Mouse (Mus musculus): ENCODE measurements around the gene Tbx18.

Gene Tbx18

GRCm38 (mm10) chr9:87730961-87731535 lies at the start of gene Tbx18:
Tbx18 (minus strand) TSS chr9:87731260.
- DNase-seq (ENCODE audit: low spot score in 2 of 2) = no peak

- no peak for DNase-seq (ENCODE audit: low spot score in 2 of 2)
Observed at GRCm38 (mm10) chr9:87773951-87774350, 42.9 kb upstream of the Tbx18 start.

DNA sequence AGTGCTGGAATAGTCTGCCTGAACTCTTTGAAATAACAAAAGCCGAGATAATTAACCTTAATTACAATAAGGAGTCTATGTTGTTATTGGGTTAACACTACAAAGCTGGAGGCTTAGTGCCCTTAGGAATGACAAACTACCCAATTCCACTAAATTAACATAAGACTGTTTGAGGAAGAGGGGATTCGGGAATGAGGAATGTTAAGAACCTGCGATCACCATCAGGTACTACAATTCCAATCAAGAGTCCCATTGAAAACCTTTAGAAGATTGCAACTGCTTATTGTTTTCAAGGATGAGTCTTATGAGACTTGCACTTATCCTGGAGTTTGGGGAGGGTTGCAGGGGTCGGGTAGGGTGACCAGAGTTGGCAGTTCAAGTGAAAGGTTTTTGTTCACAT lies 24.6 kb upstream of the Tbx18 start:
- no peak for DNase-seq (ENCODE audit: low spot score in 2 of 2)

DNA sequence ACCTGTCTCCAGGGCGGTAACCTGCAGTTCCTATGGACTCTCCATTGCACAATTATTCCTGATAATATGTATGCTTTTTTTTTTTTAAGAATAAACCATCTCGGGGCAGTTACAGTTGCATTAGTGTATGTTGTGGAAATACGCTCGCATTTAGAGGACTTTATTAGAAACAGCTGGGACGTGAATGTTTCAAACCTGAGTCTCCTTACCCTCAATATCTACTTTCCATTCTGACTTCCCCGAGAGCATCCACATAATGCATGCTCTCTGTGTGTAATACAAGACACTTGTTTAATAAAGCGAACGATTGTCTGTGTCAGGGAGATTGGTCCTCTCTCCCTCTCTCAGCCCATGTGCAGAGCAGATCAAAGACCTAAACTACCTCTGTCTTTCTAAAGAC lies 10.5 kb upstream of the Tbx18 start:
- DNase-seq (ENCODE audit: low spot score in 2 of 2) = no peak

DNA sequence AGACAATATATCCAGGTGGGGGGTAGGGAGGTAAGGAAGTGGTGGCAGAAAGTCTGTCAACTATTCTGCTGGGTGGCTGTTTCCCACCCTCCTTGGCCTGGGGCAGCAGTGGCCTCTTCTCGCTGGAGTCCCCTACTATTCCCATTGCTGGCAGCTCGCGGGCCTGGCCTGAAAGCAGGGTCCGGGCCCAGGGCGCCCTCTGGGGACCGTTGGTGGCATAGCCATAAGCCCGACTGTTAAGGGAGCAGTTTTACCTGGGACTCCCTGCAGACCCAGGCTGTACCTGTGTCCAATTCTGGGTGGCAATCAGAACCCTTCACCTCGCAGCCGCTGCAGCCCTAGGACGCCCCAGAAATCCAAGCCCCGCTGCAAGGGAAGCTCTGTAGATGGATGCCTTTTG lies 9.6 kb upstream of the Tbx18 start:
- peak in 1 of 2 experiments; percentile 68 for DNase-seq (ENCODE audit: low spot score in 2 of 2)

GRCm38 (mm10) chr9:87740241-87740645 lies 9.2 kb upstream of the Tbx18 start:
- no peak for DNase-seq (ENCODE audit: low spot score in 2 of 2)

DNA sequence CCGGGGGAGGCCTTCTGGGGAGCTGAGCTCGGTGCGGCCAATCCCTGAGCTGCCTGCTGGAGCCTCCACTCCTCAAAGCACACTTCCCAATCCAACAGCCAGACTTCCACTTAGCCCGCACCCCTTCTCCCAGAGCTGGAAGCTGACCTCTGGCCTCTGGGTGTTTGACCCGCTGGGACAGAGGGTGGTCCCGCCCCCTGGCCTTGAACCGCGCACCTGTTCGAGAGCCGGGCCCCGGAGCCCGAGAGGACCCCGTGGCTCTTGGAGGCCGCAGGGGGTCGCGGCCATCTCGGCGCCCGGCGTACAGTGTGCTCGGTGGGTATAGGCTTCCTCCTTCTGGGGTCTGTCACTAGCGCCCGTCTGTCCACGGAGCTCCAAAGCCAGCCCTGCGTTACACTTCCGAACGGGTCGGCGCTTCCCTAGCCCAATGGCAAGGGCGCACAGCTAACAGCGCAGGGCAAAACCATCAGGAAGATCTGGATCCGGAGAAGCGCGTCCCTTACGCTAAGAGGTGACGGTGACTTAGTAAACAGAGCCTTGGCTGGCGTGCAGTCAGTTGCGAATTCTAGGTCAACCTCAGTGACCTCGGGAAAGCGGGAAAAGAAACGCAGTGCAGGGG lies 8.6 kb upstream of the Tbx18 start:
- no peak for DNase-seq (ENCODE audit: low spot score in 2 of 2)

DNA sequence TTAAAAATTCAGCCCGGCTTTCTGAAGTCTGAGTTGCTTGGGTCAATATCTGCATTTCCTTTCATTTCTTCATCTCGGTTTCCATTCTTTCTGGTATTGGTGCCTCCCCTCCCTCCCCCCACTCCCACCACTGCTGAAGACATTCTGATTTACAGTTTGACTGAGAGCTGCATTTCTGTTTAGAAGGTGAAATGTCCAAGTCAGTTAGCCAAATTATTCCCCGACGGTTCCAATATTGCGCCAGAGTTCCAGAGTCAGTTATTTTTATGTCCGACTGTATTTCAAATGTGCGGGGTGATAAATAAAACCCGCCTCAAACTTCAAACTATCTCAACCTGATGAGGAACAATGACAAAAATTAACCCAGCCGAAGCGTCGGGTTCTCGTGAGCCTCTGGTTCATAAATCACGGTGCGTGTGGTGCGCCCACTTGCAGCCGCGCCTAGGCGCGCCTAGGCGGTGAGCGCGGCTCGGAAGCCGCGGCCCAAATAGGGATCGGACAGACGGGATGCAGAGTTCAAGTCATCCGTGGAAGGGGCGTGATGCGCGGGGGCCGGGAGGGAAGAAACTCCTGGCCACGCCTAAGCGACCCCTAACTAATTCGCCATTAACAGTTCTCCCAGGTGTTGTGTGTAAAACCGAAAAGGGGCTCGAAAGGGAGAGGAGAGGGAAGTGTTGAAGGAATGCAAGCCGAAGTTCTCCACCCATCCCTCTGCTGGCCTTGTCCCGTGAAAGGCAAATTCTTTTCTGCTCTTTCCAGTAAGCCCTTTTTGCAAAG lies 7.9 kb upstream of the Tbx18 start:
- no peak for DNase-seq (ENCODE audit: low spot score in 2 of 2)

DNA sequence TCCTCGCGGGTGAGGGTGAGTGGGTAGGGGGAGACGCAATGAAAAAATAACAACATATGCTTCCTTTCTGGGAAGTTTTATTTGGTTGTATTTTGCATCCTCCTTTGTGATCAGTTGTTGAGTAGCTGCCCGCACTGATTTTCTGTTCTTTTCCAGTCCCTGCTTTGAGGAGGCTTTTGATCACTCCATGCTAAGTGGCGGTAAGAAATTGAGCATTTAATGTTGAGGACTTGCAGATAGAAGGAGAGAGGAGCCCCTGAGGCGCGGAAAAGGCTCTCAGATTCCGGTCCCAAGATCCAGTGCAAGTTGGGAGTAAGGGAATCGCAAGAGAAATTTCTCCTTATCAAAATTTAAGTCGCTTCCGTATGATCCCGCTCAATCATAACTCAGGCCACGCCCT lies 7.1 kb upstream of the Tbx18 start:
- DNase-seq (ENCODE audit: low spot score in 2 of 2) = no peak

- no peak for DNase-seq (ENCODE audit: low spot score in 2 of 2)
Observed at GRCm38 (mm10) chr9:87737271-87737670, 6.2 kb upstream of the Tbx18 start.

GRCm38 (mm10) chr9:87735046-87735445 lies 4.0 kb upstream of the Tbx18 start:
- no peak for DNase-seq (ENCODE audit: low spot score in 2 of 2)

- DNase-seq (ENCODE audit: low spot score in 2 of 2) = no peak
Observed at GRCm38 (mm10) chr9:87734631-87735030, 3.6 kb upstream of the Tbx18 start.

GRCm38 (mm10) chr9:87733732-87734131 lies 2.7 kb upstream of the Tbx18 start:
- DNase-seq (ENCODE audit: low spot score in 2 of 2) = no peak

GRCm38 (mm10) chr9:87733236-87733630 lies 2.2 kb upstream of the Tbx18 start:
- no peak for DNase-seq (ENCODE audit: low spot score in 2 of 2)

GRCm38 (mm10) chr9:87732416-87733235 lies 1.6 kb upstream of the Tbx18 start:
- DNase-seq (ENCODE audit: low spot score in 2 of 2) = no peak

GRCm38 (mm10) chr9:87730271-87730960 lies 644 bp downstream of the Tbx18 start:
- DNase-seq (ENCODE audit: low spot score in 2 of 2) = no peak

- DNase-seq (ENCODE audit: low spot score in 2 of 2) = no peak
Observed at GRCm38 (mm10) chr9:87729316-87730270, 1.5 kb downstream of the Tbx18 start.

DNA sequence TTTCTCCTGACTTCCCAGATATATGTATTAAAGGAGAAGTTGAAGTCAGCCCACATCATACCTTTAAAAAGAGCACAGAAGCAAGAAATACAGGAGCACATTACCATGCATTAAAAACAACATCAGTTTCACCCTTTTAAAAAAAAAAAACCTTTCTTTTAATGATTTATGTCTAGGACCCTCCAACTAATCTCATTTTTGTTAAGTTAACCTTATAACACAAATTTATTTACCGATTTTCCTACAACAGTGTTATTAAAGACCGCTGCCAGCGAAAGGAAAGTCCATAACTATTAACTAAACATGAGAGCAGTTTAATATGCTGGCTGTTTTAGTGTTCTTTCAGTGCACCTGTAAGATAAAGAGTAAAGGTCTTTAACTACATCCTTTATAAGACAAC lies 3.0 kb downstream of the Tbx18 start:
- no peak for DNase-seq (ENCODE audit: low spot score in 2 of 2)

DNA sequence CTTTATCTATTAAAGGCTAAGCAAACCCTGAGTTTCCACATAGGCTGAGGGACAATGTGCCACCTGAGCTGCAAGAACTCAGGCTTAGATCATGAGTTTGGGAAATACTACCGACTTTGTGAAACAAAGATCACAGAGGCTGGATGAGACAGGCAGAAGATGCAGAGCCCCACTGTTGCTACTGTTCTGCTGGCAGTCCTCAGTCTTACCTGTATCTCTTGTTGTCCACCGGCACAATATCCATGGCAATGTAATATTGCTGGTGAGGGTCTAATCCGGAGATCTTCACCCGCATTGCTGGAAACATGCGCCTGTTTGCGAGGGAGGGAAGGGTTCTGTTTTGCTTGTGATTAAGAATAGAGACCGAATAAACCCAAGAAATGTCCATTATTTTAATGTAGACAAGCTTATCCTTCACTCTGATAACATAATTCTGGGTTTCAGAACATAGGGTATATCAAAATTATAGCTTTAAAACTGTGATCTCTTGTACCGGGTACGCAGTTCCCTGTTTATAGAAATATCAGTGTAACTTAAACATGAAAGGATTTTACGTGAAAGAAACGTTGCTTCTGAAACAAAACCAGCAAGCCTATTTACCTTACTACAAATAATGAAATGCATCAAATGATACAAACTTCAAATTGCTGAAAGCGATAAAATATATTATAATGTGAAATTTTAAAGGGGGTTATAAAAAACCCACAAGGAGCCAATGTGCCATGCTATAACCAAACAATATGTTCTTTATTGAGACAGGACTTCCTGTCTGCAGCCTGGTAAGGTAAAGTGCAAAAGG lies 3.7 kb downstream of the Tbx18 start:
- DNase-seq (ENCODE audit: low spot score in 2 of 2) = no peak

DNA sequence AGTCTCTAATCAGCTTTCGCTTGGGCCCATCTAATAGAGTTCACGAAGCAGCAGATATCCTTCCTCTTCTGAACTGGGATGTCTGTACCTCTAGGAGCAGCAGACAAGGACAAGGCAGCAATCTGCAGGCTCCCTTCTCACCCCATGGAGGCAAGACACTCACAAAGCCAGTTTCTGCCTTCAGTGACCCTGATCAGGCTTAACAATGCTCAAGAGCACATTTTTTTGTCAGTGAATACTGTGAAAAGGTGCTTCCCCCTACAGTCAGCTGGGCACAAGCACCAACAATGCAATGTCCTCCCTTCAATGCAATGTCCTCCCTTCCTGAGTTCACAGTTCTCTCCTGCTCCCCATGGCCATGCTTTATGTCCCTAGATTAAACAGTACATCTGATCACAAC lies 9.3 kb downstream of the Tbx18 start:
- DNase-seq (ENCODE audit: low spot score in 2 of 2) = no peak
